In the genomic region with DNA sequence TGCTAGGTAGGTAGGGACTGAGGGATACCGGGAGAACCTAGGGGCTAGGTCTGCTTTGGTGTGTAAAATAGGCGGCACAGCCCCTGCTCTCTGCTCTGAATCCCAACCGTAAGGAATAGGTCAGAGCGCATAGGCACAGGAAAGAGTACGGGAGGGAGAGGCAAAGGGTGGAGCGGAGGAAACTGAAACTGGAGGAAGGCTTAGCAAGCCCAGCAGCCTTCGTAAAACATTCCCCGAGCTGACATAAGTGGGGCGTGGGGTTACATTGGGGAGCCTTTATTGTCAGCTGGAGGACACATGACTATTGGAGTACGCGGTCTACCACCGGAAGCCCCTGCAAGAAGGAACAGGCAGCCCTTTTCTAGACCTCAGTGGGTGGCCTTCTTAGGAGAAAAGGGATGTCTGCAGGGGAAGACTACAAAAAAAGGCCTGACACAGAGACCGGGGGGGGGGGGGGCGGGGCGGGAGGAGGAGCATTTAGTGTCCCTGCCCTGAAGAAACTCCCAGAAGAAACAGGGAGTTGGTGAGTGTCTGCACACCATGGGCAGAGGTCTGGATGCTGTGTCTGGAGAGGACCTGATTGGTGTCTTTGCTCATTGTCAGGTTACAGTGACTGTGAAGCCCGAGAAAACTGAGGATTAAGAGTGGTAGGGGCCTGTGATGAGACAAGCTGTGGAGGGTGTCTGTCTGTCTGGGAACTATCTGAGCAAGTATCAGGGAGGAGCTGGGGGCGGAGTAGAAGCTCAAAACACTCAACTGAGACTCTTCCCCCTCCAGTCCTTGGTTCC, we compare ENCODE assay signal across 9 mouse cellular contexts. TPM values are rescaled to one million over a fixed set of nuclear protein-coding genes. Genes with fewer than 3 reads are reported as not detected.
A peak's percentile ranks its signal among the peaks of the same experiment; 100 is the strongest.
DNase-seq lines count a peak whose midpoint lies in the region; ATAC-seq and TF ChIP-seq lines count a peak whose summit lies in the region.
"Had no signal": no experiment of that assay in that cellular context is flagged by ENCODE, and none has a peak within 500 bp of the region (broad histone marks: within the 10 kb centered on the region; RNA-seq: fewer than 3 reads in every experiment).

No protein-coding gene starts in this region.

- no peaks in the 10 kb centered on the region for H3K27me3 ChIP-seq in intestine, embryonic 16.5 days (replicated peaks; ENCODE audit: control insufficient read depth, insufficient read depth, low read length)
- H3K27me3 ChIP-seq in midbrain, embryonic 15.5 days (replicated peaks) = no peaks in the 10 kb centered on the region
- no peaks in the 10 kb centered on the region for H3K27me3 ChIP-seq in stomach, postnatal 0 days (ENCODE audit: control insufficient read depth, insufficient read depth, low read length)

- 4% methylated on average over 14 of the region's 17 CpGs for WGBS in intestine, embryonic 16.5 days
- 4% methylated on average over 15 of the region's 17 CpGs for WGBS in midbrain, embryonic 15.5 days
- 4% methylated on average over 13 of the region's 17 CpGs for WGBS in stomach, postnatal 0 days

- no peaks in the 10 kb centered on the region for H3K9me3 ChIP-seq in intestine, embryonic 16.5 days (ENCODE audit: control insufficient read depth, low read length)
- no peaks in the 10 kb centered on the region for H3K9me3 ChIP-seq in midbrain, embryonic 15.5 days
- H3K9me3 ChIP-seq in stomach, postnatal 0 days (ENCODE audit: control insufficient read depth, low read length) = no peaks in the 10 kb centered on the region
- H3K9me3 ChIP-seq: G1E had no signal

- peak; percentile 36 for DNase-seq in layer of hippocampus, adult 9-11 months
- DNase-seq in layer of hippocampus, postnatal 25 days (ENCODE audit: extremely low spot score in 1 of 2, low spot score in 1 of 2) = no peak
- peak; percentile 79 for DNase-seq in embryo, embryonic 10.5 days (ENCODE audit: low spot score)
- peak; percentile 99 for DNase-seq in heart, adult 11 months
- peak; percentile 17 for DNase-seq in liver
- DNase-seq in stomach, postnatal 0 days (ENCODE audit: low spot score) = peak; percentile 60

- peak overlapping the region; percentile 67 for H3K4me2 ChIP-seq in intestine, embryonic 16.5 days (ENCODE audit: low read depth, low read length)
- H3K4me2 ChIP-seq in midbrain, embryonic 15.5 days = peak overlapping the region; percentile 60
- peak overlapping the region; percentile 77 for H3K4me2 ChIP-seq in stomach, postnatal 0 days (replicated peaks; ENCODE audit: low read depth)

- peak overlapping the region; percentile 48 for H3K4me3 ChIP-seq in intestine, embryonic 16.5 days (ENCODE audit: low read length)
- H3K4me3 ChIP-seq in midbrain, embryonic 15.5 days = peak overlapping the region; percentile 37
- H3K4me3 ChIP-seq in stomach, postnatal 0 days (ENCODE audit: low read depth, low read length) = peak overlapping the region; percentile 50

- H3K4me1 ChIP-seq in intestine, embryonic 16.5 days (ENCODE audit: control insufficient read depth, insufficient read depth, low read length) = peaks cover 11% of the 10 kb centered on the region
- H3K4me1 ChIP-seq in midbrain, embryonic 15.5 days = peaks cover 8% of the 10 kb centered on the region
- no peaks in the 10 kb centered on the region for H3K4me1 ChIP-seq in stomach, postnatal 0 days (replicated peaks; ENCODE audit: control insufficient read depth, insufficient read depth)

- TF ChIP-seq EP300 in stomach, postnatal 0 days (optimal IDR thresholded peaks at IDR 0.05) = no peak

- H3K9ac ChIP-seq in intestine, embryonic 16.5 days (ENCODE audit: low read depth, low read length) = peak overlapping the region; percentile 69
- H3K9ac ChIP-seq in midbrain, embryonic 15.5 days = peak overlapping the region; percentile 35
- peak overlapping the region; percentile 76 for H3K9ac ChIP-seq in stomach, postnatal 0 days (ENCODE audit: low read length)

- ATAC-seq in intestine, embryonic 16.5 days = peak; percentile 89
- ATAC-seq in midbrain, embryonic 15.5 days (replicated peaks) = peak; percentile 90
- peak; percentile 95 for ATAC-seq in stomach, postnatal 0 days (ENCODE audit: low FRiP score, low TSS enrichment)

- H3K36me3 ChIP-seq in intestine, embryonic 16.5 days (ENCODE audit: control insufficient read depth, insufficient read depth, low read length) = no peaks in the 10 kb centered on the region
- H3K36me3 ChIP-seq in midbrain, embryonic 15.5 days (replicated peaks) = no peaks in the 10 kb centered on the region
- no peaks in the 10 kb centered on the region for H3K36me3 ChIP-seq in stomach, postnatal 0 days (ENCODE audit: control insufficient read depth, insufficient read depth, low read length)
- H3K36me3 ChIP-seq: G1E had no signal

- H3K27ac ChIP-seq in intestine, embryonic 16.5 days (ENCODE audit: low read length) = peak overlapping the region; percentile 97
- H3K27ac ChIP-seq in midbrain, embryonic 15.5 days = peak overlapping the region; percentile 65
- H3K27ac ChIP-seq in stomach, postnatal 0 days (replicated peaks) = peak overlapping the region; percentile 98

- no peak for TF ChIP-seq CTCF in stomach, postnatal 0 days (IDR thresholded peaks at IDR 0.05; ENCODE audit: low read depth)

RNA-seq across cellular contexts. Expression of a gene that starts 0.8 kb away (rescaled TPM):
- 1 to 10 TPM; 1.9 to 2.2 TPM for total RNA-seq in layer of hippocampus, postnatal 25 days (2021)
- polyA plus RNA-seq in intestine, embryonic 16.5 days (2015; fragmentation: Nextera tagmentation; extraction: Ambion mirVana) = 1.1 and 1.3 TPM in 2 replicates
- 0.73 and 0.85 TPM in 2 replicates for polyA plus RNA-seq in midbrain, embryonic 15.5 days (2015; fragmentation: Nextera tagmentation; extraction: Ambion mirVana)
- polyA plus RNA-seq in stomach, postnatal 0 days (2015; fragmentation: Nextera tagmentation; extraction: Ambion mirVana) = 1.3 and 1.4 TPM in 2 replicates
- polyA plus RNA-seq: G1E had no signal

RNA-seq across cellular contexts. Expression of a gene that starts 19.2 kb away (rescaled TPM):
- total RNA-seq in layer of hippocampus, postnatal 25 days (2021) = not detected
- 0.06 and 0.09 TPM in 2 replicates for polyA plus RNA-seq in intestine, embryonic 16.5 days (2015; fragmentation: Nextera tagmentation; extraction: Ambion mirVana)
- polyA plus RNA-seq in midbrain, embryonic 15.5 days (2015; fragmentation: Nextera tagmentation; extraction: Ambion mirVana) = not detected in 2 replicates
- polyA plus RNA-seq in stomach, postnatal 0 days (2015; fragmentation: Nextera tagmentation; extraction: Ambion mirVana) = 0.06 and 0.08 TPM in 2 replicates
- polyA plus RNA-seq: G1E had no signal

RNA-seq across cellular contexts. Expression of a gene that starts 30.6 kb away (rescaled TPM):
- total RNA-seq in layer of hippocampus, postnatal 25 days (2021) = 10 to 100 TPM in 1 of 2 experiments, 1 to 10 TPM in 1; 8.6 to 17.9 TPM
- polyA plus RNA-seq in intestine, embryonic 16.5 days (2015; fragmentation: Nextera tagmentation; extraction: Ambion mirVana) = 101 and 106 TPM in 2 replicates
- 27.0 and 27.3 TPM in 2 replicates for polyA plus RNA-seq in midbrain, embryonic 15.5 days (2015; fragmentation: Nextera tagmentation; extraction: Ambion mirVana)
- polyA plus RNA-seq in stomach, postnatal 0 days (2015; fragmentation: Nextera tagmentation; extraction: Ambion mirVana) = 103 and 110 TPM in 2 replicates
- total RNA-seq: G1E had no signal
- polyA plus RNA-seq: G1E had no signal

RNA-seq across cellular contexts. Expression of a gene that starts 42.3 kb away (rescaled TPM):
- not detected for total RNA-seq in layer of hippocampus, postnatal 25 days (2021)
- not detected in 2 replicates for polyA plus RNA-seq in intestine, embryonic 16.5 days (2015; fragmentation: Nextera tagmentation; extraction: Ambion mirVana)
- not detected in 2 replicates for polyA plus RNA-seq in midbrain, embryonic 15.5 days (2015; fragmentation: Nextera tagmentation; extraction: Ambion mirVana)
- polyA plus RNA-seq in stomach, postnatal 0 days (2015; fragmentation: Nextera tagmentation; extraction: Ambion mirVana) = not detected in 2 replicates
- polyA plus RNA-seq: G1E had no signal

Comparison
In these comparisons a context has a peak if more than half of its experiments do, and no peak if none do; other contexts are left out.
1. DNase-seq: peak in layer of hippocampus, adult 9-11 months (single experiment), embryo, embryonic 10.5 days (single experiment), heart, adult 11 months (single experiment), liver (single experiment) and stomach, postnatal 0 days (single experiment); none in layer of hippocampus, postnatal 25 days (0 of 2).
2. Peak in every context shown above with its lines, with median percentiles within 50 percentile points of each other: ATAC-seq, H3K27ac ChIP-seq, H3K4me2 ChIP-seq, H3K4me3 ChIP-seq and H3K9ac ChIP-seq.